Mouse (Mus musculus) brain, adult 2 months (tissue): Measurements from ENCODE around the gene Tanc1.

Source experiments
- DNase-seq: peaks from one replicate; pipeline ENCODE4 v3.0.0; 2011; ENCODE audit warnings: low read depth, low spot score

The Tanc1 gene

DNA sequence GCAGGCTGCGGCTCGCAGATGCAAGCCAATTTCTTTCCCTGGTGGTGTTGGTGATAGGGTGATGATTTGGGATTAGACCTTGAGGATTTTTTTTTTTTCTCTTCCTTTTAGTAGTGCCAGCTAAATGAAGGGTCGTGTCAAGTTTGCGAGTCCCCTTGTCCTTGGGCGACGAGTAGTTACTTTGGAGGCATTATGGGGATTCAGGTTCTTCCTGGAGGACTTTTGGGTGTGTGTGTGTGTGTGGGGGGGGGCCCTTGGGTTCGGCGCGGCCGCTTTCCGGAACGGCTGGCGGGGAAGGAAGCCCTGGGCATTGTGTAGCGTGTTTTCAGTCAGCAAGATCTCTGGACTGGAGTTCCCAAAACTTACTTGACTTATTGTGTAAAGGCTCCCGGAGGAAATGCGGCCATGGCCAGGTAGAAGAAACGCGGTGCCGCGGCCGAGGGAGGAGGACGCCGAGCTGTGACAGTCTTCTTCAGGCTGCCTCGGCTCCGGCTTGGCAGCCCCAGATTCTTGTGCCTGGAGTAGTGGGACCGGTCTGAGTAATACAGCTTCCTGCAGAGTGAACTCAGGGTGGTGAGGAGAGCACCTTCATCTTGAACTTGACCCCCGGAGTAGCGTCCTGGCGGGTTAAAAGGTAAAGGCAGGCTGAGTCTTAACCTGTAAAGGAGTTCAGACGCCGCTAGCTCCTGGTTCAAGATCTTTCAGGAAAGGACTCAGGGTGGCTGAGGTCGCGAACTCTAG lies 1.1 kb downstream of the Tanc1 start:
- DNase-seq, result peak; percentile 31

DNA sequence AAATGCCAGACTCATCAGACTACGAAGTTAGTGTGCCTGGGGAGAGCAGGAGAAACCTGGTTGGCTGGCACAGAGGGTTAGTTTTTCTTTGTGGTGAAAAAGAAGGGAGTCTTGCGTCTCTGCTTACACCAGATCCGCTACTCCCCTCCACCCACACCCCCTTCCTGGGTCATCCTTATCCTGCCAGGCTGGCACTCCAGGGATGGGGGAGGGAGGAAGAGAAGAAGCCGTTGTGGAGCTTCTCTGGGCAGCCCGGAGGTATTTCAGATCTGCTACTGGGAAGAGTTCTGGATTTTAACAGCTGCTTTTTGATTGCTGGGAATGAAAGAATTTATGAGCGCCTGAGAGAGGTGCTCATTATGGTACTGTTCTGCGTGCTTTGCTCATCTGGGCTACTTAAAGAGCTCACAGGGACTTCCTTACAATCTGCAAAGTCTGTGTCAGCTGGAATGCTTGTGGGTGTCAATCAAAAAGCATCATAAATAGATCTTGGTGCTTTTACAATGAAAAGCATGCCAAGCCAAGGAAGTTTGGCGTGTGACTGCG lies 1.7 kb downstream of the Tanc1 start:
- DNase-seq, result peak; percentile 39

DNA sequence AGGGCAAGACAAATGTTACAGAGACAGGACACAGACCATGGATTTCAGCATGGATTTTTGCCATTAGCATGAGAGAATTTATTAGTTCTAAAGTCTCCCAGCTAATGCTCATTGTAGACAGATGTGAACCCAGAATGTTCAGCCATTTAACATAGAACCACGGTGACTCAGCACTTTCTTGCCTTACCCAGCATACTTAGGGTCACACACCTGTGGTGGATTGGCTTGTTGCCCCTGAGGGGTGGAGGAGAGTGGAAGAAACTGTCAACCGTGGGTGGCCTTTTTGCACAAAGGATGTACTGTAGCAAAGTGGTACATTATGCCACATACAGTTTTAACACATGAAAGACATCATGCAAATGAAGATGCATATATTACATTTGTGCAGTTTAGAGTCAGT lies 5.0 kb downstream of the Tanc1 start:
- no peak for DNase-seq

DNA sequence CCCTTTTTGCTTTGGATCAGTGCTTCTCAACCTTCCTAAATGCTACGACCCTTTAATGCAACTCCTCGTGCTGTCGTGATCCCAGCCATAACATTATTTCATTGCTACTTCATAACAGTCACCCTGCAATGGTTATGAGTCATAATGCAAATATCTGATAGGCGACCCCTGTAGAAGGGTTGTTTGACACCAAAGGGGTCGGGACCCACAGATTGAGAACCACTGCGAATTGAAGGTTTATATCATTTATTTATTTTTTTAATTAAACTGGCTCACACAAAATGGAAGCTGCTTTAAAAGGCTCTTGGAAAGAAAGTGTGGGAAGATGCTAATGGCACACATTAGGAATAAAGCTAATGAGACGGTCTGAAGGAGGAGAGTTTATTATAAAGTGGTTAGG lies 7.2 kb downstream of the Tanc1 start:
- no peak for DNase-seq

DNA sequence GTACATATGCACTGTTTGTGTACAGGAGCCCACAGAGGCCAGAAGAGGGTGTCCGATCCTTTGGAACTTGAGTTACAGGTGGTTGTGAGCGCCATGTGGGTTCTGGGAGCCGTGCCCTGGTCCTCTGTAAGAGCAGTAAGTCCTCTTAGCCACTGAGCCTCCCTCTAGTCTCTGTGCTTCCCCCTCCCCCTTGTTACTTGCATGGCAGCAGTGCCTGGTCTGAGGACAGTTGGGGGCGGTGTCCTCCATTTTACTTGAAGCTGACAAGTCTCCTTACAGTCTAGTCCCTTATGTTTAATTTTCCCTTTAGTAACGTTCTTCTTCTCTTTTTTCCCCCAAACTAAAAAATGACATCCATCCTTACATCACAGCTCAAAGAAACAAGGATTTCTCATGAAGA lies 8.8 kb downstream of the Tanc1 start:
- no peak for DNase-seq

DNA sequence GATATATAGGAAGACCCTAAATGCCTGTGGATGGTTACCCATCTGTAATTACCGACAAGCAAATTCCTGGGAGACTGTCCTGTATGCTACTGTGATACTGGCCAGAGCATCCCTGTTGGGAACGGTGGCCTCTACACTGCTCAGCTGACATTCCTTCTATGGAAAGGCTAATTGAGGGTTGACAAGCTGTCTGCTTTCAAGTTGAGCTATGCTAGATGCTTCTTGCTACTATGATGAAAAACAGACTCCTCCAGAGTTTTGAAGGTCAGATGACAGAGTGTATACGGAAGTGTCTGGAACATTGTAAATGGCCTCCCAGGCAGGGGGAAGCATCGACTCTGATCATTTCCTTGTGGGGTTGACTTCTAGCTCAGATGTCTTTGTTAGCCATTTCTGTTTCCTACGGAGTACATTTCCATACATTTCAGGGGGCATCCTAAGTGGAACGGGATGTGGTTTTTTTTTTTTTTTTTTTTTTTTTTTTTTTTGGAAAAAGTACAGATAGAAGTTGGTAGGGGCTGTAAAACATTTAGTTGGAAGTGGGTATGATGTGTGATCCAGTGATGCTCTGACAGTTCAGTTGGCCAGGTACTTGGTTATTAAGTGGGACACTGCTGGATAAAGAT lies 10.8 kb downstream of the Tanc1 start:
- no peak for DNase-seq

DNA sequence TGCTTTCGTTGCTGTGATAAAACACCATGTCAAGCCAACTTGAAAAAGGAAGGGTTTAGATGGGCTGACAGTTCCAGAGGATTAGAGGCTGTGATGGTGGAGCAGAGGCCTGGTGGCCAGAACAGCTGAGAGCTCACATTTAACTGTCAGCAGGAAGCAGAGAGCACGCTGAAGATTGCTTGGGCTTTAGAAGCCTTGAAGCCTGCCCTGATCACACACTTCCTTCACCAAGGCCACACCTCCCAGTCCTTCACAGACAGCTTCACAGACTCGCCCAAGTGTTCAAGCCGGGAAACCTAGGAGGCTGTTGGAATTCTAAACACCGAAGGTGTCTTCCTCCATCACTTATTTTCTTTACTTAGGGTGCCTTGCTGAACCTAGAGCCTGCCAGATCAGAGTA lies 12.0 kb downstream of the Tanc1 start:
- DNase-seq, result no peak

DNA sequence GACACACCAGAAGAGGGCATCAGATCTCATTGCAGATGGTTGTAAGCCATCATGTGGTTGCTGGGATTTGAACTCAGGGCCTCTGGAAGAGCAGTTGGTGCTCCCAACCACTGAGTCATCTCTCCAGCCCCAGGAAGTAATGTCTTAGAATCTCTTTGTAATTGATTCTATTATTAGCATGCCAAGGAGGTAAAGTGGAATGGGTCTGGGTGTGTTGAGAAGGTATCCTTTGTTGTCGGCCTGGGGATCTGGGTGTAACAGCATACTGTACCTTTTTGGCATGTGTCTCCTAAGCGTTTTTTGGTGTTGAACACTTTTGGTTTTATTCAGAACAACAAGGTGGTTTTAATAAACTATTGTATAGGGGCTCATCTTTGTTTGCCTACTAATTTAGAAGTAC lies 13.6 kb downstream of the Tanc1 start:
- no peak for DNase-seq

DNA sequence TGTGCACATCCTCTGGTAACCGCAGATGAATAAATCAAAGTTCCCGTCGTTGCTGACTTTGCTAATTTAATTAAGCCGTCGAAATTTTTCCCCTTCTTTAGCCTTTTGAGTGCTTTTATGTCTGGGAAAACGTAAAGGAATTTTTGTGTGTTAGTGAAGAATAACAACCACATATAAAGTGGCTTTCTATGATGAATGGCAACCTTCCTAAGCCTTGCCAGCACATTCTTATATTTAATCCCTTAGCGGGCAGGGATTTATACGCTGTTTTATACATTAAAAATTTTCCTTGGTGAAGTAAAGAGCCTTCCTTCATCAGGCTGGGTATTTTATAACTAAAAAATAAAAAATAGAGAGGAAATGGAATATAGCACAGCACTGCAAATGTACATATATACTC lies 14.1 kb downstream of the Tanc1 start:
- no peak for DNase-seq

DNA sequence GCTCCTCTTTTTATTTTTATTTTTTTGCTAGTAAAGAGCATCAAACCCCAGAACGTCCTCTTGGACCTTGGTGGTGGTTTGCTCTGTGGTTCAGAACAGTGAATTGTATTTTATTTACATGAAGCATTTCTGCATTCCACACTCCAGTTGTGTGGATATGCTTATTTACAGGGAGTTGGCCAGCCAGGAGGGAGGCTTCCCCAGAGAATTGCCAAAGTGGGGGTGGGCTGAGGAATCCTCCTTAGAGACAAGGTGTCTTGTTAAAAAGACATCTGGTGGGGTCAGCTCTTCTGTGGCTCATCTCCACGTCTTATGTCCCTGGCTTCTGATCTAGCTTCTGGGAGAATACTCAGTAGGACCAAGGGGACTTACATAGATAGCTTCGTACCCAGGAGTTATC lies 14.6 kb downstream of the Tanc1 start:
- DNase-seq, result no peak

DNA sequence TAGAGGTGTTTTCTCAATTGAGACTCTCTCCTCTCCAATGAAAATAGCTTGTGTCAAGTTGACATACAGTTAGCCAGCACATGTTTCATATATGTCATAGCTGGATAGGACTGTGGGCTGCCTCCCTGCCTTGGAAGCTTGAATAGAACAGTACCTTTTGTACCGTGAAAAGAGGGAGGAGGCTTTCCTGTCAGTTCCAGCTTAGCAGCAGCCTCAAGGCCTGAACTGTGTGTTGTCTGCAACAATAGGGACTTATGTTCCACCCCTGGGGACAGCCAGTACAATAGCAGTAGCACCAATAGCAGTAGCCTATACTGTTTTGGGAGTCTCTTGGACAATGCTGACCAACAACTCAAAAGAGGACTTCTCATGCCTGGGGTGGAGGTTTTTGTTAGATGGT lies 15.7 kb downstream of the Tanc1 start:
- DNase-seq, result no peak

DNA sequence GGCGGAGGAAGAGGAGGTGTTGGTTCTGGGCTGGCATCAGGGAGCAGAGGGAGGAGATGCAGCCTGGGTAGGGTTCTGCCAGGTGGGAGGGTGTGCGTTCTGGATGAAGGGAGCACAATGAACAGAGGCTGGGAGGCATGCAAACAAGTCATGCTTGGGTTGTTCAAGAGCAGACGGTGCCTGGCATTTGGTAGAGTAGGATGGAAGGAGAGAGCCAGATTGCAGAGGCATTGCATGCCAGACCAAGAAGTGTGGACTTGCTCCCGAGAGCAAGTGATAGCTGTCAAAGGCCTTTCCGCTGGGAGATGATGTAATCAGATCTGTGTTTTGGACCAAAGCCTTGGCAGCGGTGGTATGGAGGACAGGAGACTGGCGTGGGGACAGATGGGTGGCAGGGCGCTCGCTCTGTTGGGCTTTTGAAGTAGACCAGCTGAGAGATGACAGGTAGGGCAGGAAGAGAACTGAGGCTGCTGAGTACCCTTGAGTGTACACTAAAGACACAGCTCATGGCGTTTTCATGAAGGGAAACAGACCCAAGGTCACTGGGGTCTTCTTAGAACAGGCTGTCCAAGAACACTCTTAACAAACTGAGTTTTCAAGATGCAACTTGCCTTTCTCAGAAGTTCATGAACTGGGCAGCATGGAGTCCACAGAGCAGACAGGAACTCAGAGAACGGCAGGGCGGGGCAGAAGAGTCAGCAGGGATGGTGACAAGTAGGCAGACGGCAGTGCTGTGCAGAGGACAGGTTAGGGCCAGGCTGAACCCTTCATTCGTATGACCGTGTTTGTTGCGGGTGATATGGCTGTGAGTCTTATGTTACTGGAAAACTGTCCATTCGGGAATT lies 16.4 kb downstream of the Tanc1 start:
- DNase-seq, result peak; percentile 91

DNA sequence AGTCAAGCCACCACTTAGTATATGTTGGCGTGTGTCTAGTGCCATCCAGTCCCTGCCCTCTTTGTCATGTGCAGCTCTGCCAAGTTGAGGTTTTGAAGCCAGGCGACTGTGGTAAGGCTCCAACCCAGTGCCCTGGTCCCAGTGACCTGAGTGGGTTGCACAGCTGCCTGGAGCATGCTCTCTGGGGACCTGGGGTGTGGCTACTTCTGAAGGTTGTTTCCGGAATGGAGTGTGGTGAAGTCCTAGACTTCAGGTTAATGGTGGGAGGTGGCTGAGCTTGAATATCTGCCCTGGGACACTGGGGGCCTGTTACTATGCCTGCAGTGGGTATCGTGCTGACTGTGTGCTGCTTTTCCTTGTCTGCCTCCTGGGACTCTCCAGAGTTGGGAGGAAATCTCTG lies 18.0 kb downstream of the Tanc1 start:
- no peak for DNase-seq

DNA sequence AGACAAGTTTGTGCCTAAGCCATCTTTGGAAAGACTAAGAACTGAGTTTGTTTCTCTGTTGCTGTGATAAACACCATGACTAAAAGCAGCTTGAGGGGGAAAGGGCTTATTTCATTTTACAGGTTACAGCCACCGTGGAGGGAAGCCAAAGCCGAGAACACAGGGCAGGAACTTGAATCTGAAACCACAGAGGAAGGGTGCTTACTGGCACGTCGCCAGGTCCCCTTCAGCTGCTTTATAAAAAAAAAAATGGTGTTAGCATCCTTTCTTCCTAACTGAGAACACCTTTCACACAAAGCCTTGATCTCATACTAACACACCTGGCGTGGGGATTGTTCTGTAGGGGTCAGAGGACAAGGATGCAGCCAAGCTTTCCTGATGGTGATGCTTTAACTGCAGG lies 19.6 kb downstream of the Tanc1 start:
- DNase-seq, result no peak

DNA sequence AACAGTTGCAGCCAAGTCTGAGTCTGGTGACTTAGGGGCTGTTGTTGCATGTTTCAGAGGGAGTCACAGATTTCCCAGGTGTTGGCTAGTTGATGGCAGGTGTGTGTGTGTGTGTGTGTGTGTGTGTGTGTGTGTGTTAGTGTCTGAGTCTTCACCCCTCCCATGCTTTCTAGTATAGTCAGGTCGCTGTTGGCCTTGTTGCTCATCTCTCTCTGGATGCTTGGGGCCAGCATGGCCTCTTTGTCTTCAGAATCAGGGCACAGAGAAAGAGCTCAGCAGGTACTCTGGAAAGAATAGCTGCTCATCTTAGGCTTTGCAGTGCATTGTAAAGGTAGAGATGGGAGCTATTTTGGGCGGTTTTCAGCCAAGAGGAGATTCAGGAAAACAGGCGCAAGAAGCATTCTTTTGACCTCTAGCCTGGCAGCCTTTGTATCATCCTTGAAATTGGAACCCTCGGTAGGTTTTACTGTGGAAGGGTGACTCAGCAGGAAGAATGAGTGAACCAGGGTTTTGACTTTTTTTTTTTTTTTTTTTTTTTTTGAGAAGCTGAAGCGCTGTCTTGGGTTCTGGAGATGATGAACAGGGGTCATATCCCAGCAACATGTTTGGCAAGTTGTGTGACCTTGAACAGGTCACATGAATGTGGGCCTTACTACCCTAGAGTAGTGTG lies 22.1 kb downstream of the Tanc1 start:
- DNase-seq, result peak; percentile 50

DNA sequence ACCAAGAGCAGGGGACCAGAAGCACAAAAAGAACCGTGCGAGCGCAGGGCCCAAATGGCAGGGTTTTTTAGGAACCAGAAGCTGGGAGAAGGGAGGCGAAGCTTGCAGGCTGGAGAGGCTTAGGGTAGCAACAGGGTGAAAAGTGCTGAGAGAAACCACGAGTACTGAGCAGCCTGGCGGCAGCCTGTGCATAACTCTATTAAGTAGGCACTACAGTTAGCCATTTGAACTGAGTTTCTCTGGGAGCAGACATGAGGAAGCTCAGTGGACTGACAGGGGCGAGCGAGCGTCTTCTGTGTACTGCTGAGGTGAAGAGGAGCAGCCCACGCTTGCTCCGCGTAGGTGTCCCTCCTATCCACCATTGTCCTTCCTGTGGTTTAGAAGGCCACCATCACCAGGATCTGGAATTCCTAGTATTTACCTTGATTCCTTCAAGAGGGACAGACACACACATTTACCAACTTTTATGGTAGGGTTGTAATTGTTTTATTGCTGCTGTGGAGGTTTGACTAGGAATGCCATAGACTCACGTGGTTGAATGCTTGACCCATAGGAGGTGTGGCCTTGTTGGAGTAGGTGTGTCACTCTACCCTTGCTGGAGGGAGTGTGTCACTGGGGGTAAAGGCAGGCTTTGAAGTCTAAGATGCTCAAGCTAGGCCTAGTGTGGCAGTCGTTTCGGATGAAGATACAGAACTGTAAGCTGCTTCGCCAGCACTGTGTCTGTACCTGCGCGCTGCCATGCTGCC lies 25.4 kb downstream of the Tanc1 start:
- no peak for DNase-seq

DNA sequence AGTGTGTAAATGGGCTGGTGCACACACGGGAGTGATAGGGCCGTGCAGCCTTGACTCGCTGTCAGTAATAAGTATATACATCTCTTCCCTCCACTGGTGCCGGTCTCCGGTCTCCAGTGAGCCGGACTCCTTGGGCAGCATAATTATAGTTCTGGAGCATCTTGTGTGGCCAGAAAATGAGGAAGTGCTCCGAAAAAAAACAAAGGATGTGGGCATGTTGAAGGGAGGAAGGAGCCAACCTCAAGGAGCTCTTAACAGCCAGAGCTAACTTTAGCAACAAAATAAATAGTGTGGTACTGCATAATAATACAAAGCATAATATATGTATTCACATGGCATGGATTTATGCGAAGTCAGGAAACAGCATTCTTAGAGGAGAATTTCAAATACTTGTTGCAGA lies 30.9 kb downstream of the Tanc1 start:
- no peak for DNase-seq

DNA sequence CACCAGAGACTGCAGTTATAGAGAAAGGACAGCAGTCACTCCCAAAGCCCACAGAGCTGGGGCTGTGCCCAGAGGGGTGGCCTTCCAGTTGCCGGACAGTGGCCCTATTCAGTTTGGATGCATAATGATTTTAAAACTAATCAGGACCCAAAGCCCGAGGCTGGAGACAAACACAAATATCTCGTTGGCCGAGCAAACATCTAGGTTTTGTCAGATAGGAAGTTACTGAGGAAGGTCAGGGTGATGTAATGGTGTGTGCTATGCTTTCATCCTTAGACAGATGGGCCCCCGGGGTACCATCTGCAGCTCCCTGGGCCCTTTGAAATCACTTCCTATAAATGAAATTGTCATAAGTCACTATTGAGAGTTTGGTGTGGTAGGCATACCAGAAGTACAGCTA lies 33.0 kb downstream of the Tanc1 start:
- DNase-seq, result peak; percentile 75

DNA sequence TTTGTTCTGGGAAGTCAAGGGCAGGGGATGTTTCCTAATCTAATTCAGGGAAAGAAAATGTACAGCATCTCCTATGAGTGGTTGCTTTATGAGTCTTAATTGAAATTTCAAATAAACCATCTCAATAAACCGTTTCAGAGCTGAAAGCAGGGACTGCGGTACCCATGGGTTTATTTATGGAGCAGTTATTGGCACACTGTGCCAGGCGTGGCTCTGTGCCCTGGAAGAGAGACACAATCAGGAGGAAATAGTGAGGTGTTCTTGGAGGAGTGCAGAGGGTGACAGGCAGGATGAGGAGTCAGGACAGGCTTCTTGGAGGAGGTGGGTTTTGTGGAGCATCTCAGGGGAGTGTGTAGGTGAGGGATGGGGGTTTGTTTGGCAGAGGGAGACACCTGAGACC lies 33.7 kb downstream of the Tanc1 start:
- DNase-seq, result peak; percentile 94

DNA sequence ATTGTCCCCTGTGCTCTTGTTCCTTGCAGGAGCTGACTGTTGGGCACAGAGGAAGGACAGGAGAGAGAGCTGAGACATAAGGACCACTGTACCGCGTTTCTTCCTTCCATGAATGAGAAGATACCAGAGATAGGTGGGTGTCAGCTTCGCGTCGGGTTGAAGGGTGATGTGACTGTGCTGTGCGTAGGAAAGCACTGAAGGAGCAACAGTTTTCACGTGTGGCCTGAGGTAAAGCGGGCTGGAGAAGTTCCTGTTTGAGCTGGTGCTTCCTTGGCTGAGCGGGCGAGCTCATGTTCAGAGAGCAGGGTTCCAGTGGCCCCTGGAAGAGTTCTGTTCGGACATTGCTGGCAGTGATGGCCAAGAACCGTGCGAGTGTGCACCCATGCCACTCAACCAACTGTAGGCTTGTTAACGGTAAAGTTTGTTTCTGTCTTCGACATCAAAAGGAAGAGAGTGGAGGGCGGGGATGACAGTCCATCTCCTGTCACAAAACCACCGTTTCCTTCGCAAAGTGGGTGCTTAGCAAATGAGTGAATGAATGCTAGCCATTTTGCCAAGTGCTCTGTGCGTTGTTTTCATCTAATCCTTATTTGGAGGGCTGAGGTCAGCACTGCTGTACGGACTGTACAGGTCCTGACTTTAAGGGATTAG lies 35.0 kb downstream of the Tanc1 start:
- no peak for DNase-seq

DNA sequence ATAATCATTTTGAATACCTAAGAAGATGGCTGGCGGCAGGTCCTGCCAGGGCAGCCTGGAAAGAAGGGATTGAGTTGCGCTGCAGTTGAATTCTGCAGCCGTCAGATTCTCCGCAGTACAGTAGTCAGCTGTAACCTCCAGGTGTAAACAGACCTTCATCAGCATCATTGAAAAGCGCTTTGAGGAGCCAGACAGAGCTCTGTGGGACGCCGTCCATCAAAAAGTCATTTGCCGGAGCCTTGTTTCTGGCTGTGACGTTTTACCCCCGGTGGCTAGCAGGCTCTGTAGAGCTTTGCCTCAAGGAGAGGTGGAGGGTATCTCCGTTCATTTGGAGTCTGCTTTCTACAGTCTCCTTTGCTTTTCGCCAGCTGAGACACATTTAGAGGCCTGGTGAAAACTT lies 36.6 kb downstream of the Tanc1 start:
- no peak for DNase-seq
